Mouse (Mus musculus) megakaryocyte-erythroid progenitor cell, adult 5-6 weeks (primary cell): ENCODE measurements around the gene Cep70. TPM values are rescaled to one million over a fixed set of nuclear protein-coding genes. Genes with fewer than 3 reads are reported as not detected.

Experiments used
- ATAC-seq: replicated peaks from 2 replicates; pipeline ENCODE4 v1.8.0; 2016; ENCODE audit warnings: mild to moderate bottlenecking, inconsistent platforms; ENCODE audit not compliant: severe bottlenecking, poor library complexity, low FRiP score, low TSS enrichment
- total RNA-seq, 2 experiments: library from RNA; stranded (forward) in 1 of 2; stranded (reverse) in 1 of 2; fragments of 200-1000, 215-1000 nt in 1 of 2; fragments of >200 nt in 1 of 2; fragmentation: Nextera tagmentation in 1 of 2; gene quantifications; 2 replicates each; pipeline ENCODE4 v1.2.3; 2014 to 2017

Cep70 gene
- total RNA-seq, 2 experiments from 2014 or later: 42.2 to 71.1 TPM

- ATAC-seq: no peak
These were observed 63.1 kb downstream of the Cep70 start for GRCm38 (mm10) chr9:99306226-99306625.

GRCm38 (mm10) chr9:99319343-99319951 lies 76.3 kb downstream of the Cep70 start:
- ATAC-seq: no peak

- ATAC-seq: no peak
These were observed 76.8 kb downstream of the Cep70 start for GRCm38 (mm10) chr9:99320006-99320405.

GRCm38 (mm10) chr9:99325208-99325929 lies 82.2 kb downstream of the Cep70 start:
- no peak for ATAC-seq

- no peak for ATAC-seq
These were observed 82.8 kb downstream of the Cep70 start for GRCm38 (mm10) chr9:99325961-99326360.

- ATAC-seq: no peak
These were observed 83.7 kb downstream of the Cep70 start for GRCm38 (mm10) chr9:99326881-99327280.

- ATAC-seq: no peak
These were observed 93.4 kb downstream of the Cep70 start for GRCm38 (mm10) chr9:99336538-99336937.

GRCm38 (mm10) chr9:99338293-99338692 lies 95.1 kb downstream of the Cep70 start:
- ATAC-seq: no peak

- ATAC-seq: 0 out of 2 replicates have a peak, but pooled peaks have one; percentile 65
These were observed 96.0 kb downstream of the Cep70 start for GRCm38 (mm10) chr9:99339182-99339581.

GRCm38 (mm10) chr9:99340126-99340525 lies 97.0 kb downstream of the Cep70 start:
- ATAC-seq: no peak

- no peak for ATAC-seq
These were observed 98.4 kb downstream of the Cep70 start for GRCm38 (mm10) chr9:99341600-99341999.

GRCm38 (mm10) chr9:99345351-99345792 lies 102.2 kb downstream of the Cep70 start:
- peak; percentile 69 for ATAC-seq

Other genes starting within 250 kb of the Cep70 start
- gene Gm1123, start 207.7 kb upstream of the Cep70 start, total RNA-seq (2014; fragmentation: Nextera tagmentation): not detected in 2 replicates
- not detected in 2 replicates for gene Gm1123, start 207.7 kb upstream of the Cep70 start, total RNA-seq (2017)
- gene Pik3cb, start 102.7 kb upstream of the Cep70 start, total RNA-seq (2014; fragmentation: Nextera tagmentation): 9.5 and 14.1 TPM in 2 replicates
- 2.9 and 5.5 TPM in 2 replicates for gene Pik3cb, start 102.7 kb upstream of the Cep70 start, total RNA-seq (2017)
- not detected in 2 replicates for gene Faiml, start 6.1 kb upstream of the Cep70 start, total RNA-seq (2014; fragmentation: Nextera tagmentation)
- not detected in 2 replicates for gene Faiml, start 6.1 kb upstream of the Cep70 start, total RNA-seq (2017)
- not detected in 2 replicates for gene Esyt3, start 115.2 kb downstream of the Cep70 start, total RNA-seq (2014; fragmentation: Nextera tagmentation)
- not detected in 2 replicates for gene Esyt3, start 115.2 kb downstream of the Cep70 start, total RNA-seq (2017)
- not detected in 2 replicates for gene Mras, start 194.0 kb downstream of the Cep70 start, total RNA-seq (2014; fragmentation: Nextera tagmentation)
- gene Mras, start 194.0 kb downstream of the Cep70 start, total RNA-seq (2017): not detected in 2 replicates
- 0.48 TPM in 1 of 2 replicates, not detected in the other for gene Nme9, start 208.1 kb downstream of the Cep70 start, total RNA-seq (2014; fragmentation: Nextera tagmentation)
- gene Nme9, start 208.1 kb downstream of the Cep70 start, total RNA-seq (2017): not detected in 2 replicates